Mouse (Mus musculus) CH12.LX (cell line): Measurements from ENCODE around the gene Ube2e1.

ENCODE experiments used
- CHD2 ChIP-seq: IDR thresholded peaks from 2 replicates; pipeline ENCODE4 v1.6.1; 2011; ENCODE audit warnings: low read length, improper control_type of control experiment
- CTCF ChIP-seq, 2 experiments: IDR thresholded peaks in 1 of 2; conservative IDR thresholded peaks in 1 of 2; 2 replicates each; pipeline ENCODE4 v1.5.1; 2011 to 2012; ENCODE audit warnings: low read depth in 2 of 2, low read length in 2 of 2, improper control_type of control experiment in 1 of 2, inconsistent platforms in 1 of 2, mild to moderate bottlenecking in 1 of 2, moderate library complexity in 1 of 2
- GABPA ChIP-seq: IDR thresholded peaks from 2 replicates; pipeline ENCODE4 v1.6.1; 2012; ENCODE audit warnings: low read depth, low read length, improper control_type of control experiment, inconsistent platforms; ENCODE audit not compliant: insufficient replicate concordance
- MAZ ChIP-seq: IDR thresholded peaks from 2 replicates; pipeline ENCODE4 v1.6.1; 2012; ENCODE audit warnings: low read depth, mild to moderate bottlenecking, inconsistent platforms, low read length, improper control_type of control experiment, moderate library complexity
- POLR2A ChIP-seq: IDR thresholded peaks from 2 replicates; pipeline ENCODE4 v1.6.1; 2011; ENCODE audit warnings: low read depth, mild to moderate bottlenecking, improper control_type of control experiment, low read length
- UBTF ChIP-seq: IDR thresholded peaks from 2 replicates; pipeline ENCODE4 v1.6.1; 2012; ENCODE audit warnings: low read depth, mild to moderate bottlenecking, inconsistent platforms, low read length, improper control_type of control experiment, moderate library complexity
- USF1 ChIP-seq: IDR thresholded peaks from 2 replicates; pipeline ENCODE4 v1.6.1; 2014; ENCODE audit warnings: low read depth, mild to moderate bottlenecking, inconsistent platforms, low read length, improper control_type of control experiment
- ZC3H11A ChIP-seq: IDR thresholded peaks from 2 replicates; pipeline ENCODE4 v1.6.1; 2012; ENCODE audit warnings: low read depth, mild to moderate bottlenecking, inconsistent platforms, low read length, improper control_type of control experiment
- ZMIZ1 ChIP-seq: IDR thresholded peaks from 2 replicates; pipeline ENCODE4 v1.6.1; 2012; ENCODE audit warnings: low read depth, mild to moderate bottlenecking, inconsistent platforms, low read length, improper control_type of control experiment

DNA sequence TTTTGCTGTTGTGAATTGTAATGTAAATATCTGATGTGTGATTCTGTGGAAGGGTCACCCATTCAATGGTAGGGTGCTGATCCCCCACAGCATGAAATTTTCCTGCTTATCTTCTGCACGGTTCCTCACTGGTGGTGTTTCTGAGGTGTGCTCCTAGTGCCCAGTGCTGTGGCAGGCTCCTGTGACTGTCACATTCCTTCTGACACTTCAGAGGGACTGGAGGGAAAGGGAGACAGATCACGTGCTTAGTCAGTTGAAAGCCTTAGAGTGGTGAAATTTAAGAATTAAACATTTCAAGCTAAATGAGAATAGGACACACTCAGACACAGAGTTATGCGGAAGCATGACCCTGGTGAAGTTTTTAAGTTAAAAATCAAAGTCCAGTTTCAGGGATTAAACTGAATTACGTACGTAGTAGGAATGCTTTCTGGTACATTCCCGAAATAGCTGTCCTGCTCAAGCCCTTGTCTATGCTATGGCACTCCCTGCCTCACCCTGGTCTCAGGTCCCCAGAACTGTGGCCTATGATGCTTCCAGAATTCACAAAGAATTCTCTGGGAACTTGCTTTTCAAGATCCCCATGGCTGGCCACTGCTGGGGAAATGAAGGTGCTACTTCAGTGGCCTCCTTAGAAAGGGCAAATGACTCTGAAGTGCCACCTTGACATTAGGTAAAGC is 24.0 kb upstream of the Ube2e1 start:
- TF ChIP-seq CTCF (conservative IDR thresholded peaks at IDR 0.05 in 1 of 2, IDR thresholded peaks at IDR 0.05 in 1 of 2; ENCODE audit: low read depth in 2 of 2, low read length in 2 of 2) (no peak), POLR2A (no peak), GABPA (no peak), UBTF (no peak), MAZ (no peak), CHD2 (no peak), ZC3H11A (no peak), ZMIZ1 (no peak), USF1 (no peak)
